Mouse (Mus musculus) liver, embryonic 14.5 days (tissue): ENCODE measurements at regions not wholly inside any gene's neighbourhood (a gene's known extent, or its start where the extent isn't known, plus 50 kb on each side); places are given as distances from the start of the nearest gene placed in this dataset.

ENCODE experiments used
- CTCF ChIP-seq: IDR thresholded peaks from 2 replicates; pipeline ENCODE4 v1.5.1; 2016; ENCODE audit warnings: antibody characterized with exemption, low read depth, control low read depth
- EP300 ChIP-seq: IDR thresholded peaks from 2 replicates; pipeline ENCODE4 v1.6.1; 2016; ENCODE audit warnings: antibody characterized with exemption, low read depth

DNA sequence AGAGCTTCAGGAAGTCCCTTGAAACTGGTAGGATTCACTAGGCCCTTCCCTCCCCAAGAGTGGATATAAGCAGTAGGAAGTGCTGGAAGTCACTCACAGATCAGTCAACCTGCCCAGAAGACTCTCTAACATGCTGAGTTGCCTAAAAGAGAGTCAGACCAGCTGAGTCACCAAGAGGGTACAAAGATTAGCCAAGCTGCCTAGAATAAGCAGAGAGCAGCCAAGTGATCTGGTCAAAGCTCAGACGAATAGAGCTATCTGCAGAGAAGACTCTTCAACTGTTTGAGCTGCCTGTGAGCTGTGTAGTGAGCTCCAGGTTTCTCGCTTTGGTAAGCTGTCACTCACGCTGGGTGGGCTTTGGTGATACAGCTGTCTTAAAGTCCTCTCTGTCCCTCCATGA, 207.4 kb upstream of the Kdm8 start:
- TF ChIP-seq CTCF: no peak
- no peak for TF ChIP-seq EP300
